Mouse (Mus musculus): ENCODE measurements around the gene Casp9. TPM values are rescaled to one million over a fixed set of nuclear protein-coding genes. Genes with fewer than 3 reads are reported as not detected.

Gene Casp9
- total and polyA plus RNA-seq, 2 experiments from 2014 or later: 17.6 to 26.9 TPM

DNA sequence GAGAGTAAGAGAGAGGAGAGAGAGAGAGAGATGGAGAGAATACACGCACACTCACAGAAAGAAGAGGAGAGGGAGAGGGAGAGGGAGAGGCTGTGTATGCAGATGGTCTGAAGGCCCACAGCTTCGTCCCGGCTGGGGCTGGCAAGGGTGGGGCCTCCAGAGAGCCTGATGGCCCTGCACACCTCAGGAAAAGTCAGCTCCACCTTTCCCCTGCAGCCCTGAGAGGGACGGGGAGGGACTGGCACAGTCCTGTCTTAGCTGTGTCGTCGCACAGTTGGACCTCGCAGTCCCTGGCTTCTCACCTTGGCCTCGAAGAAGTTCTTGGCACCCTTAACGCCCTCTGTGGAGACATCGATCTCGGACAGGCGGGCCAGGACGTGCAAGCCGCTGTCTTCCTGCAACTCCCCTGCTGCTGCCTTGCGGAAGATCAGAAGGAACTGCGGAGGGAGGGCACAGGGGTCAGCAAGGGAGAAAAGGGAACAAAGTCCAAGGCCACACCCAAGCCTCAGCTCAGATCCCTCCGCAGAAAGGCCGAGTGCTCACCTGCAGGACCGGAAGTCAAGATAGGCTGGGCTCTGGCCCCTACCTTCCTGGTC is 66.9 kb downstream of the Casp9 start:
- 67% methylated on average over 19 of the region's 19 CpGs for WGBS
- Histone ChIP-seq H3K9ac (replicated peaks; ENCODE audit: low read length, poor library complexity, severe bottlenecking) (no peak overlapping the region), H3K4me2 (ENCODE audit: low read depth, low read length, poor library complexity, severe bottlenecking) (no peak overlapping the region), H3K9me3 (ENCODE audit: low read length) (no peaks in the 10 kb centered on the region), H3K36me3 (ENCODE audit: insufficient read depth, low read length) (peaks cover 17% of the 10 kb centered on the region), H3K4me1 (ENCODE audit: insufficient read depth, low read length) (no peaks in the 10 kb centered on the region), H3K4me3 (ENCODE audit: low read depth, low read length) (no peak overlapping the region), H3K27me3 (ENCODE audit: insufficient read depth, low read length) (no peaks in the 10 kb centered on the region), H3K27ac (ENCODE audit: low read depth, low read length) (no peak overlapping the region)
- DNase-seq (ENCODE audit: low spot score) (no peak), ATAC-seq (ENCODE audit: low FRiP score) (no peak)
- no peak for TF ChIP-seq CTCF (IDR thresholded peaks at IDR 0.05)

GRCm38 (mm10) chr4:141861591-141862295 is 68.3 kb downstream of the Casp9 start:
- Histone ChIP-seq H3K9ac (replicated peaks; ENCODE audit: low read length, poor library complexity, severe bottlenecking) (no peak overlapping the region), H3K4me3 (ENCODE audit: low read depth, low read length) (no peak overlapping the region), H3K4me2 (ENCODE audit: low read depth, low read length, poor library complexity, severe bottlenecking) (no peak overlapping the region), H3K9me3 (ENCODE audit: low read length) (no peaks in the 10 kb centered on the region), H3K27ac (ENCODE audit: low read depth, low read length) (no peak overlapping the region), H3K4me1 (ENCODE audit: insufficient read depth, low read length) (peaks cover 1% of the 10 kb centered on the region; the same call in 1 of the 2 replicates), H3K36me3 (ENCODE audit: insufficient read depth, low read length) (peaks cover 17% of the 10 kb centered on the region), H3K27me3 (ENCODE audit: insufficient read depth, low read length) (no peaks in the 10 kb centered on the region)
- TF ChIP-seq CTCF (IDR thresholded peaks at IDR 0.05): no peak
- ATAC-seq (ENCODE audit: low FRiP score): no peak
- 89% methylated on average over 17 of the region's 17 CpGs for WGBS
- no peak for DNase-seq (ENCODE audit: low spot score)

GRCm38 (mm10) chr4:141862867-141863266 is 69.5 kb downstream of the Casp9 start:
- ATAC-seq (ENCODE audit: low FRiP score): no peak

DNA sequence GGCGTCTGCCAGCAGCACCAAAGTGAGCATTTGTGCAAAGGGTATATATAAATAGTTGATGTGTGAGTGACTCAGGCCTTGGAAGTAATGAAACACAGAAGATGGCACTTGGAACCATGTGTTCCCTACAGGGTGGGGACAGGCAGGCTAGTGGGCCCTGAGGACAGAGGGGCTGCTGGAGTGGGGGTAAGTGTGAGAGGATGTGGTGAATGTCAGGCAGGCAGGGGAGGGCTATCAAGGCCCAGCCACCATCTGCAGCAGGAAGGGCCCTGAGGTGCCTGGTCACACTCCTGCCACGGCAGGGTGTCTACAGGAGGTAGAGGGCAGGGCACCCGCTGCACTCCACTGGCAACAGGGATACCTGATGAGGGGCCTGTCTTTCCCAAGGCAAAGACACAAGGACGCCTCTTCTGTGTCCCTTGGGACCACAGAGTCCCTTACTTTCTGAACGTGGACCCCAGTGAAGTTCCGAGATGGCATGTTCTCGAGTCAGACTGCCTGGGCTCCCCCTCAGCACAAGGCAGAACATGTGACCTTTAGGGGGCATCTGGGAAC is 70.4 kb downstream of the Casp9 start:
- ATAC-seq (ENCODE audit: low FRiP score) (no peak), DNase-seq (ENCODE audit: low spot score) (no peak)
- peaks cover 17% of the 10 kb centered on the region for H3K36me3 ChIP-seq (ENCODE audit: insufficient read depth, low read length)
- WGBS: 90% methylated on average over 7 of the region's 7 CpGs
- peaks cover 10% of the 10 kb centered on the region; the same call in 1 of the 2 replicates for H3K4me1 ChIP-seq (ENCODE audit: insufficient read depth, low read length)
- H3K4me3 ChIP-seq (ENCODE audit: low read depth, low read length): no peak overlapping the region
- no peaks in the 10 kb centered on the region for H3K9me3 ChIP-seq (ENCODE audit: low read length)
- H3K9ac ChIP-seq (replicated peaks; ENCODE audit: low read length, poor library complexity, severe bottlenecking): no peak overlapping the region
- no peak for TF ChIP-seq CTCF (IDR thresholded peaks at IDR 0.05)
- no peak overlapping the region for H3K27ac ChIP-seq (ENCODE audit: low read depth, low read length)
- no peaks in the 10 kb centered on the region for H3K27me3 ChIP-seq (ENCODE audit: insufficient read depth, low read length)
- no peak overlapping the region for H3K4me2 ChIP-seq (ENCODE audit: low read depth, low read length, poor library complexity, severe bottlenecking)

More at GRCm38 (mm10) chr4:141862867-141863266, 69.5 kb downstream of the Casp9 start:
- Histone ChIP-seq H3K9me3 (ENCODE audit: low read length) (no peaks in the 10 kb centered on the region), H3K4me3 (ENCODE audit: low read depth, low read length) (no peak overlapping the region), H3K27ac (ENCODE audit: low read depth, low read length) (no peak overlapping the region), H3K36me3 (ENCODE audit: insufficient read depth, low read length) (peaks cover 17% of the 10 kb centered on the region), H3K4me2 (ENCODE audit: low read depth, low read length, poor library complexity, severe bottlenecking) (no peak overlapping the region), H3K27me3 (ENCODE audit: insufficient read depth, low read length) (no peaks in the 10 kb centered on the region), H3K4me1 (ENCODE audit: insufficient read depth, low read length) (peaks cover 10% of the 10 kb centered on the region; the same call in 1 of the 2 replicates), H3K9ac (replicated peaks; ENCODE audit: low read length, poor library complexity, severe bottlenecking) (no peak overlapping the region)
- no peak for TF ChIP-seq CTCF (IDR thresholded peaks at IDR 0.05)
- WGBS: 86% methylated on average over 5 of the region's 5 CpGs
- no peak for DNase-seq (ENCODE audit: low spot score)

DNA sequence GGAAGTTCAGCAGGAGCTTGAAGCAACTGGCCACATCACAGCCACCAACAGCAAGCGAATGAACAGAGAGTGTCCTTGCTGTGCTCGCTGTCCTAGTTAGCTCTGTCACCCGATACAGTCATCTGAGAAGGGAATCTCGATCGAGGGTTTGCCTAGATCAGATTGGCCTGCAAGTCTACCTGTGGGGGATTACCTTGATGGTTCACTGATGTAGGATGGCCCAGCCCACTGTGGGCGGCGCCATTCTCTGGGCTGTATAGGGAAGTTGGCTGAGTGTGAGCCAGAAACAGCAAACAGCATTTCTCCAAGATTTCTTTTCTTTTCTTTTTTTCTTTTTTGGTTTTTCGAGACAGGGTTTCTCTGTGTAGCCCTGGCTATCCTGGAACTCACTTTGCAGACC is 71.1 kb downstream of the Casp9 start:
- Histone ChIP-seq H3K27ac (ENCODE audit: low read depth, low read length) (no peak overlapping the region), H3K4me2 (ENCODE audit: low read depth, low read length, poor library complexity, severe bottlenecking) (no peak overlapping the region), H3K27me3 (ENCODE audit: insufficient read depth, low read length) (no peaks in the 10 kb centered on the region), H3K4me1 (ENCODE audit: insufficient read depth, low read length) (peaks cover 10% of the 10 kb centered on the region; the same call in 1 of the 2 replicates), H3K36me3 (ENCODE audit: insufficient read depth, low read length) (peaks cover 15% of the 10 kb centered on the region), H3K4me3 (ENCODE audit: low read depth, low read length) (no peak overlapping the region), H3K9me3 (ENCODE audit: low read length) (no peaks in the 10 kb centered on the region), H3K9ac (replicated peaks; ENCODE audit: low read length, poor library complexity, severe bottlenecking) (no peak overlapping the region)
- 97% methylated on average over 8 of the region's 8 CpGs for WGBS
- TF ChIP-seq CTCF (IDR thresholded peaks at IDR 0.05): no peak
- ATAC-seq (ENCODE audit: low FRiP score) (no peak), DNase-seq (ENCODE audit: low spot score) (no peak)

GRCm38 (mm10) chr4:141865006-141865405 is 71.6 kb downstream of the Casp9 start:
- Histone ChIP-seq H3K4me3 (ENCODE audit: low read depth, low read length) (no peak overlapping the region), H3K4me1 (ENCODE audit: insufficient read depth, low read length) (peaks cover 10% of the 10 kb centered on the region; the same call in 1 of the 2 replicates), H3K27ac (ENCODE audit: low read depth, low read length) (no peak overlapping the region), H3K27me3 (ENCODE audit: insufficient read depth, low read length) (no peaks in the 10 kb centered on the region), H3K9ac (replicated peaks; ENCODE audit: low read length, poor library complexity, severe bottlenecking) (no peak overlapping the region), H3K4me2 (ENCODE audit: low read depth, low read length, poor library complexity, severe bottlenecking) (no peak overlapping the region), H3K9me3 (ENCODE audit: low read length) (no peaks in the 10 kb centered on the region), H3K36me3 (ENCODE audit: insufficient read depth, low read length) (peaks cover 11% of the 10 kb centered on the region)
- ATAC-seq (ENCODE audit: low FRiP score) (no peak), DNase-seq (ENCODE audit: low spot score) (no peak)
- no peak for TF ChIP-seq CTCF (IDR thresholded peaks at IDR 0.05)
- 89% methylated on average over 5 of the region's 5 CpGs for WGBS

Other genes with a start within 250 kb of the Casp9 start
- 24.0 and 26.2 TPM in 2 replicates for gene Fblim1, start 187.5 kb upstream of the Casp9 start, total RNA-seq (2014; rRNA removed)
- gene Fblim1, start 187.5 kb upstream of the Casp9 start, polyA plus RNA-seq (2015; fragmentation: Nextera tagmentation; extraction: Ambion mirVana): 23.1 and 24.1 TPM in 2 replicates
- 0.33 and 1.4 TPM in 2 replicates for gene Tmem82, start 175.0 kb upstream of the Casp9 start, total RNA-seq (2014; rRNA removed)
- 0.68 and 0.85 TPM in 2 replicates for gene Tmem82, start 175.0 kb upstream of the Casp9 start, polyA plus RNA-seq (2015; fragmentation: Nextera tagmentation; extraction: Ambion mirVana)
- gene Slc25a34, start 169.8 kb upstream of the Casp9 start, total RNA-seq (2014; rRNA removed): 7.4 and 10.6 TPM in 2 replicates
- 2.0 and 2.1 TPM in 2 replicates for gene Slc25a34, start 169.8 kb upstream of the Casp9 start, polyA plus RNA-seq (2015; fragmentation: Nextera tagmentation; extraction: Ambion mirVana)
- gene Plekhm2, start 128.7 kb upstream of the Casp9 start, total RNA-seq (2014; rRNA removed): 40.0 and 41.7 TPM in 2 replicates
- gene Plekhm2, start 128.7 kb upstream of the Casp9 start, polyA plus RNA-seq (2015; fragmentation: Nextera tagmentation; extraction: Ambion mirVana): 6.7 and 6.9 TPM in 2 replicates
- 2.7 and 12.7 TPM in 2 replicates for gene Rsc1a1, start 108.0 kb upstream of the Casp9 start, total RNA-seq (2014; rRNA removed)
- not detected in 2 replicates for gene Rsc1a1, start 108.0 kb upstream of the Casp9 start, polyA plus RNA-seq (2015; fragmentation: Nextera tagmentation; extraction: Ambion mirVana)
- gene Ddi2, start 70.2 kb upstream of the Casp9 start, total RNA-seq (2014; rRNA removed): 21.7 and 25.7 TPM in 2 replicates
- gene Ddi2, start 70.2 kb upstream of the Casp9 start, polyA plus RNA-seq (2015; fragmentation: Nextera tagmentation; extraction: Ambion mirVana): 8.9 and 9.2 TPM in 2 replicates
- gene Agmat, start 46.9 kb upstream of the Casp9 start, total RNA-seq (2014; rRNA removed): not detected in 2 replicates
- gene Agmat, start 46.9 kb upstream of the Casp9 start, polyA plus RNA-seq (2015; fragmentation: Nextera tagmentation; extraction: Ambion mirVana): not detected in 2 replicates
- gene Dnajc16, start 2.7 kb upstream of the Casp9 start, total RNA-seq (2014; rRNA removed): 18.2 and 20.5 TPM in 2 replicates
- gene Dnajc16, start 2.7 kb upstream of the Casp9 start, polyA plus RNA-seq (2015; fragmentation: Nextera tagmentation; extraction: Ambion mirVana): 7.0 and 7.2 TPM in 2 replicates
- not detected in 2 replicates for gene Cela2a, start 32.5 kb downstream of the Casp9 start, total RNA-seq (2014; rRNA removed)
- gene Cela2a, start 32.5 kb downstream of the Casp9 start, polyA plus RNA-seq (2015; fragmentation: Nextera tagmentation; extraction: Ambion mirVana): not detected in 2 replicates
- gene Ctrc, start 52.7 kb downstream of the Casp9 start, total RNA-seq (2014; rRNA removed): not detected in 2 replicates
- not detected in 2 replicates for gene Ctrc, start 52.7 kb downstream of the Casp9 start, polyA plus RNA-seq (2015; fragmentation: Nextera tagmentation; extraction: Ambion mirVana)
- 38.8 TPM in 2 replicates for gene Efhd2, start 81.3 kb downstream of the Casp9 start, total RNA-seq (2014; rRNA removed)
- 49.0 and 54.8 TPM in 2 replicates for gene Efhd2, start 81.3 kb downstream of the Casp9 start, polyA plus RNA-seq (2015; fragmentation: Nextera tagmentation; extraction: Ambion mirVana)
- 3.6 and 5.6 TPM in 2 replicates for gene Fhad1, start 221.5 kb downstream of the Casp9 start, total RNA-seq (2014; rRNA removed)
- 6.6 and 7.2 TPM in 2 replicates for gene Fhad1, start 221.5 kb downstream of the Casp9 start, polyA plus RNA-seq (2015; fragmentation: Nextera tagmentation; extraction: Ambion mirVana)